Mouse (Mus musculus): ENCODE measurements around the gene Plekho1.
"Not testable (repeated sequence)": the region's sequence is repeated elsewhere in the genome, so short reads cannot be mapped to it uniquely, and the experiment has no call there.

Gene Plekho1

GRCm38 (mm10) chr3:95978265-95978664 is 17.5 kb downstream of the Plekho1 start:
- DNase-seq = no peak

DNA sequence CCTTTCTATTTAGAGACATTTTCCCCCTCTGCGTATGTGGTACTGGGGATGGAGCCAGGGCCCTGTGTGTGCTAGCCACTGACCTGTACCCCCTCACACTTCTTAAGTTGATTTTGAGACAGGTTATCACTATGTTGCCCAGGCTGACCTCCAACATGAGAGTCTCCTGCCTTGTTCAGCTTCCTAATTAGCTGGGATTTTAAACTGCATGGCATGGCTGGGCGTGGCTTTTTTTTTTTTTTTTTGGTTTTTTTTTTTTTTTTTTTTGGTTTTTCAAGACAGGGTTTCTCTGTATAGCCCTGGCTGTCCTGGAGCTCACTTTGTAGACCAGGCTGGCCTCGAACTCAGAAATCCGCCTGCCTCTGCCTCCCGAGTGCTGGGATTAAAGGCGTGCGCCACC is 18.2 kb downstream of the Plekho1 start:
- not testable (repeated sequence) for DNase-seq

DNA sequence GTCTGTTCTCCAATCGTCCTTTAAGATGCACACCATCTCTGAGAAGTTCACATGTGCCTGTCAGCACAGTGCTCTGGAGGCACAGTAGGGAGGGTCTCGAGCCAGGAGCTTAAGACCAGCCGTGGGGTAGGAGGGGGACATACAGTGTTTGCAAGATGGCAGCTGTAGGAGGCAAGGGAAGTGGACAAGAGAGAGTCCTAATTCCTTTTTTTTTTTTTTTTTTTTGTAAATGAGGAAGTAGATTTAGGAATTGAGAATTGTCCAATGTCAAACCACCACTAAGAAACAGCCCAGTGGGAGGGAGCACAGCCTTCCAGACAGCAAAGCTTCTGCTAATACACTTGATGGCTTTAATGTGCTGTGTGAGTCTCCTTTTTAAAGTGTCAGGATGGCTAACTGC is 18.7 kb downstream of the Plekho1 start:
- DNase-seq = no peak

DNA sequence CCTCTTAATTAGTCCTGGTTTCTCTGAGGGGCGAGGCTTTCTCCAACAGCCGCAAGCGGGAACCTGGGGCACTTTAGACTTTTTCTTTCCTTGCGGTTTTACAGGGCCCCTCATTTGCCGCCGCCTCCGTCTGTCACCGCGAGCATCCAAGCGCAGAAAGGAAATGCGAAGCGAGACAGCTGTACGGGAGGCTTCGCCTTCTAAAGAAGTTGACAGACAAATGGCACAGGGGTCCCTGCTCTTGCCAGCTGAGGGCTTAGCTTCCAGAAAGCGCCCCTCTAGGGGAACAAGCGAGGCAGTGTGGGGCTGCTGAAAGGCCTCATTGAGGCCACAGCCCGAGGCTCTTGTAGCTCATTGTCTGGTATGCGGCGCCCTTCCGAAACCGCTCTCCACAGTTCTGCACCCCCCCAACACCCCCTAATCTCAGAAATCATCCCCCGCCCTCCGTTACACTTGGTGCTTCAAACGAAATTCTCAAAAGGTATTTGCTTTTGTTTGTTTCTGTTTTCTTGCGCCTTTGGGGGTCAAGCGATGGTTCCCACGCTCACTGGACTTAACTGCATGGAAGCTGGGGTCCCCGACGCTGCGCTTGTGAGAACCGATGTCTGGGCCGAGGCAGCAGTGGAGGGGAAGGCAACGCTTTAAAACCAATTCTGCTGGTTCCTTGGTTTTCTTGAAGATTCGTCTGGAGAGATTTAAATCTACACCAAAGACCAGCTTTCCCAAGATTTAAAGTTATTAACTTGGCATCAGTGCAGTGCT is 22.7 kb downstream of the Plekho1 start:
- DNase-seq = no peak

- no peak for DNase-seq
These were observed 23.4 kb downstream of the Plekho1 start for GRCm38 (mm10) chr3:95972251-95972872.

DNA sequence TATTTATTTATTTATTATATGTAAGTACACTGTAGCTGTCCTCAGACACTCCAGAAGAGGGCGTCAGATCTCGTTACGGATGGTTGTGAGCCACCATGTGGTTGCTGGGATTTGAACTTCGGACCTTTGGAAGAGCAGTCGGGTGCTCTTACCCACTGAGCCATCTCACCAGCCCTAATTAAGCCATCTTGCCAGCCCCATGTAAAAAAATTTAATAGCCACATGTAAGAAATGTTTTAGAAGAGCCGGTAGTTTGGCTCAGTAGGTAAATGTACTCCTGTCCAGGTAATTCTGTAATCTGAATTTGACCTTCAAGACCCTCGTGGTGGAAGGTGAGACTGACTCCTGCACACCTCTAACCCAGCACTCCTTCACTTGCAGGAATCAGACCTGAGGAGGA is 25.1 kb downstream of the Plekho1 start:
- not testable (repeated sequence) for DNase-seq

DNA sequence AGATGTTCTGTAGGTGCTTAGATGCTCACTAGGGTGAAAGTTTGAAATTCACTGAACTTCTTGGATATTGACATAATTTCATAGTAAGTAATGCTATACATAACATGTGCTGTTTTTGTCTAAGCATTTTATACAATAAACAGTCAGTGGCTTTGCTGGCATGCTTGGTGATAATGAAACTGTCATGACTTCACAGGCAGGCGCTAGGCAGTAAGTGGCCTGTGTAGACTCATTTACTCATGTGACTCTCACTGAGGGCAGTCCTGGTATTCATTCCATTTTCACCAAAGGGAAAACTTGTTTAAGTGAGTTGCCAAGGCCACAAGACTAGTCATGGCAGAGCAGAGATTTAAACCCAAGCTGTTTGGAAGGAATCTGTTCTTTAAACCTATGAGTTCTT is 26.5 kb downstream of the Plekho1 start:
- DNase-seq = no peak

DNA sequence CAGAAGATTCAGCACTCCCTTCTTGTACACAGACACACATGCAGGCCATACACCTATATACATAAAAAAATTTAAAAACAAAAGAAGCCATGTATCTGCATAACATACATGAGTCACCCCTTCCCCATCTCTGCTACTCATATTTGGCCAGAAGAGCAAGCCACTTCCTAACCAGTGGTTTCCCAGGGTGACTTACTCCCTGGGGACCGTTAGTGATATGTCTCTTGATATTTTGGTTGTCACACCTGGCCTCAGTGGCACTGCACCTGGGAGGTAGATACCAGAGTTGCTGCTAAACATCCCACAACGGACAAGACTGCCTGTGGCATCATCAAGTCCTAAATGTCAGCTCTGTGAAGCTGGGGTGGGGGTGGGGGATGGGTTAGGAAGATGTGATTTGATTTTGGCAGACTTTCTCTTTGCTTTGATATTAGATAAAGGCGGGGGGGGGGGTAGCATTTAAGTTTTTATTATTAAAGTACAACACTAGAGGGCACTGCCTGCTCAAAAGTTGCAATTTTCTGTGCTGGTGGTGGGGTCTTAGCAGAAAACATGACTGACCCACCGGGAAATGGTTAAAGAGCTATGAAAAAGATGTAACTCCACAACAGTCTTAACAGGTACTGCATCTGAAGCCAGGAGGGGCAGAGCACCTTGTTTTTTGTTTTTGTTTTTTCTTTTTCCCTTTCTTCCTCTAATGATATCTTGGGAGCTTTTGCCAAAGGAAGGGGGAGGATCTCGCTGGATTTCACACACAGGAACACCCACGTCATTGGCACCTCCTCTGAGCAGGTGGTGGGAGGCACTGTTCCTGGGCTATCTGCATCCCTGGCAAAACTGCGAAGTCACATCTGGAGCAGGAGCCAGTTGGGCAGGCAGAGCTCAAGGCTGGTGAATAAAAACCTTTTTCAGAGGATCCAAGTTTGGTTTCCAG is 30.0 kb downstream of the Plekho1 start:
- DNase-seq = no peak

DNA sequence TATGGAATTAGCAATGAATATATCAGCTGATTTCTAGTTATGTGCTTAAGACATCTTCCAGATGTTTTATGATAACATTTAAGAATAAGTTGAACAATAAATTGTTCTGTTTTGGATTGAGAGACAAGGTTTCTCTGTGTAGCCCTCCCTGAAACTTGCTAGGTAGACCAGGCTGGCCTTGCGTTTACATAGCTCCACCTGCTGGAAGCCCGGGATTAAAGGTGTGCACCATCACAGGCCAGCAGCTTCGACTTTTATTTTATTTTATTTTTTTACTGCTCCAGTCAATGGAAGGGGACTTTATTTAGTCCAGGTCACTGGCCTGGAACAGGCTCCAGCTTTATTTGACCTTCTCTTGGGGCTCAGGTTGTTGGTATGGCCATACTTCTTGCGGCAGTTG is 32.1 kb downstream of the Plekho1 start:
- DNase-seq = peak; percentile 64

DNA sequence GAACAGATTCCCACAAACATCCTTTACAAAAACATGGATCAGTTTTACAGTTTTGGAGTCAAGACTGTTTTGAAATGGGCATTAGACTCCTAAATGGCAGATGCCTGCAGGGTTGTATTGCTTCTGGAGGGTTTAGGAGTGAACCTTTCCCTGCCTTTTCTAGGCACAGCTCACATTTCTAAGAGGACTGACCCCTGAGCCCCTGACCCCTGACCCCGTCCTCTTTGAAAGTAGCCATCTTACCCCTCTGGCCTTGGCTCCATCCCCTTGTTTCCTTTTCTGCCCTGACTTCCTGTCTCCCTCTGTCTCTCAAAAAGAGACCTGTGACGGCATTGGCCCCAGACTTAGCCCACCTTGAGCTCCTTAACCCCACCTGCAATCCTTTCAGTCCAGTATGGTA is 32.6 kb downstream of the Plekho1 start:
- no peak for DNase-seq

DNA sequence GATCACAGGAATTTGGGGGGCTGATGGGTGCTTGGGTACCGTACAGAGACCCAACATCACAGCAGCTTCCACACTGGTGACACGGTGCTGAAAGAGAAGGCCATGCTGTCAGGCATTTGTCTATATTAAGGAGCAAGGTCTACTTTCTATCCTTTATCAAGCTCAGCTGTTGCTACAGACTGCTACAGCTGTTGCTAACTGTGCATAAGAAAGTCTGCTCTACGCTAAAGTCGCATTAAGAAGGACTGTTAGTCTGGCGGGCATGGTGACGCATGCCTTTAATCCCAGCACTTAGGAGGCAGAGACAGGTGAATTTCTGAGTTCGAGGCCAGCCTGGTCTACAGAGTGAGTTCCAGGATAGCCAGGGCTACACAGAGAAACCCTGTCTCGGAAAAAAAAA is 33.6 kb downstream of the Plekho1 start:
- not testable (repeated sequence) for DNase-seq

DNA sequence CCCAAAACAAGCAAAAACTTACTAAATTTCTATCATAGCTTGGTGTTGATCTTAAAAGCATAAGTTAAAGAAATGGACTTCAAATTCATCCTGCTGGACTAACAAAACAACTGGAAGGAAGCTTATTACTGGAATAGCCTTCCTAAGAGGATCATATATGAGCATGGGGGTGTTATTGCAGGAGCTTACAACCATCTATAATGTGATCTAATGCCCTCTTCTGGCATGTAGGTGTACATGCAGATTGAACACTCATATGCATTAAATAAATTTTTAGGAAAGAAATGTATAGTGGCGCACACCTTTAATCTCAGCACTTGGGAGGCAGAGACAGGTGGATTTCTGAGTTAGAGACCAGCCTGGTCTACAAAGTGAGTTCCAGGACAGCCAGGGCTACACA is 36.0 kb downstream of the Plekho1 start:
- no peak for DNase-seq

- peak; percentile 42 for DNase-seq
These were observed 36.7 kb downstream of the Plekho1 start for GRCm38 (mm10) chr3:95959082-95959481.

GRCm38 (mm10) chr3:95957359-95958148 is 38.2 kb downstream of the Plekho1 start:
- peak; percentile 56 for DNase-seq

DNA sequence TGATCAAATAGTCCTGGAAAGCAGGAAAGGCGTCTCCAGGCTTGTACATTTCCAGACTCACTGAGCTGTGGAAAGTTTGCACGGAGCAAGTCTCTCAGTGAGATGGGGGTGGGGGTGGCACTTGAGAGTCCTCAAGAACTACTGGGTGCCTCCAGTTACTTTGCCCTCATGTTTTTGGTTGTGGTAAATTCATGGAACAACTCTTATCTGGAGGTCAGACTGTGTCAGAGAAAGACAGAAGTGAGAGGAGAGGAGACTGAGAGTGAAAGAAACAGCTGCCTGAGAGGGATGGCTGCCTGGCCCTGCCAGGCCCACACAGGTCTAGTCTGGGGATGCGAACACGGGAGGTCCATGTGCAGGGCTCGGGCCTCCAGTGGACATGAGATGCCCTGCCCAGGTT is 40.5 kb downstream of the Plekho1 start:
- no peak for DNase-seq

DNA sequence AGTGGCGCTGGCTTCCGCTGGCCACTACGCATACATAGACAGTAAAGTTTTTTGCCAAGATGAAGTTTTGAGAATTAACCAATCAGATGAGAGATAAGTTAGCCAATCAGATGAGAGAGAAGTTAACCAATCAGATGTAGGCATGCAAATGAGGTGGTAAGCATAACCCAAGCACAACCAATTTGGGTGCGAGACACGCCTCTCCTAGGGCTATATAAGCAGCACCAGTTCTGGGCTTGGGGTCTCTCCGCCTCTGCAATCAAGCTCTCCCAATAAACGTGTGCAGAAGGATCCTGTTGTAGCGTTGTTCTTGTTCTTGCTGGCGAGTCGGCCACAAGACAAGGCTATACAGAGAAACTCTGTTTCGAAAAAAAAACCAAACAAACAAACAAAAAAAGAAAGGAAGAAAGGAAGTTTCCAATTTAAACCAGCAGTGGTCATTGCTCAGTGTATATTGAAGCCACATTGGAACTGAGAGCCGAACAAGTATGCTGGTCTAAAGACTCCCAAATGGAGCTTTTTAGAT is 41.1 kb downstream of the Plekho1 start:
- DNase-seq = not testable (repeated sequence)

GRCm38 (mm10) chr3:95953522-95953921 is 42.3 kb downstream of the Plekho1 start:
- DNase-seq = no peak

GRCm38 (mm10) chr3:95953023-95953422 is 42.8 kb downstream of the Plekho1 start:
- DNase-seq = no peak

- not testable (repeated sequence) for DNase-seq
These were observed 44.2 kb downstream of the Plekho1 start for GRCm38 (mm10) chr3:95951566-95951965.

GRCm38 (mm10) chr3:95950763-95951551 is 44.8 kb downstream of the Plekho1 start:
- DNase-seq = peak; percentile 94

GRCm38 (mm10) chr3:95948325-95948724 is 47.5 kb downstream of the Plekho1 start:
- DNase-seq = no peak

All from kidney, postnatal 10 days (tissue).